Mouse (Mus musculus) midbrain, embryonic 14.5 days (tissue): Measurements from ENCODE around the gene Clcn3. TPM values are rescaled to one million over a fixed set of nuclear protein-coding genes. Genes with fewer than 3 reads are reported as not detected.
A peak's percentile ranks its signal among the peaks of the same experiment; 100 is the strongest.
"Not testable (repeated sequence)": the region's sequence is repeated elsewhere in the genome, so short reads cannot be mapped to it uniquely, and the experiment has no call there.

Source experiments
- ATAC-seq: fragments of 200-750 bp; cut with Nextera tagmentation; 2 replicates; pipeline ENCODE4 v1.8.0; 2017; ENCODE audit warnings: moderate number of reproducible peaks, moderate library complexity; ENCODE audit not compliant: low FRiP score, low TSS enrichment
- DNase-seq: peaks from one replicate; pipeline ENCODE4 v3.0.0-alpha.2; 2015
- H3K27ac ChIP-seq: fragments of 300-500 bp; sonication (generic); replicated peaks from 2 replicates; pipeline ENCODE4 v1.5.1; 2014; ENCODE audit warnings: mild to moderate bottlenecking, low read depth, low read length, moderate library complexity
- H3K27me3 ChIP-seq: fragments of 300-500 bp; sonication (generic); 2 replicates; pipeline ENCODE4 v1.6.1; 2014; ENCODE audit warnings: low read length, control low read depth, mixed read lengths; ENCODE audit not compliant: control insufficient read depth, insufficient read depth
- H3K36me3 ChIP-seq: fragments of 300-500 bp; sonication (generic); 2 replicates; pipeline ENCODE4 v1.6.1; 2014; ENCODE audit warnings: low read length, control low read depth; ENCODE audit not compliant: control insufficient read depth, insufficient read depth
- H3K4me1 ChIP-seq: fragments of 300-500 bp; sonication (generic); 2 replicates; pipeline ENCODE4 v1.6.1; 2014; ENCODE audit warnings: mild to moderate bottlenecking, antibody characterized with exemption, low read length, control low read depth; ENCODE audit not compliant: control insufficient read depth, insufficient read depth
- H3K4me2 ChIP-seq: fragments of 300-500 bp; sonication (generic); 2 replicates; pipeline ENCODE4 v1.6.1; 2014; ENCODE audit warnings: mild to moderate bottlenecking, low read length, moderate library complexity
- H3K4me3 ChIP-seq: fragments of 300-500 bp; sonication (generic); replicated peaks from 2 replicates; pipeline ENCODE4 v1.5.1; 2014; ENCODE audit warnings: low read depth, low read length
- H3K9ac ChIP-seq: fragments of 300-500 bp; sonication (generic); replicated peaks from 2 replicates; pipeline ENCODE4 v1.6.1; 2014; ENCODE audit warnings: mild to moderate bottlenecking, low read length, moderate library complexity
- H3K9me3 ChIP-seq: fragments of 300-500 bp; sonication (generic); 2 replicates; pipeline ENCODE4 v1.6.1; 2016; ENCODE audit warnings: low read length, control low read depth, mixed read lengths; ENCODE audit not compliant: control insufficient read depth
- WGBS: fragments of 180-500 bp; shearing (Covaris S2); extraction: QIAGEN DNeasy Blood & Tissue Kit; methylation state at CpG from one replicate; pipeline ENCODE4 v1.1.7; 2014; 5-methylcytosine and 5-hydroxymethylcytosine counted together
- polyA plus RNA-seq: library from polyadenylated mRNA; unstranded; fragments of >200 nt; fragmentation: Nextera tagmentation; extraction: Ambion mirVana; gene quantifications from 2 replicates; pipeline ENCODE4 v1.2.1, GENCODE M21; 2014

Clcn3 gene
- polyA plus RNA-seq, result 60.4 and 71.2 TPM in 2 replicates

GRCm38 (mm10) chr8:60982701-60983687, at the start of gene Clcn3:
Clcn3 (minus strand) TSS chr8:60983300.
- Histone ChIP-seq H3K36me3 (no peaks in the 10 kb centered on the region), H3K27me3 (no peaks in the 10 kb centered on the region), H3K9me3 (no peaks in the 10 kb centered on the region), H3K4me3 (peak within 1 kb of the TSS; percentile 79), H3K9ac (peak within 1 kb of the TSS; percentile 80), H3K27ac (peak within 1 kb of the TSS; percentile 86), H3K4me1 (peaks cover 16% of the 10 kb centered on the region; the same call in 1 of the 2 replicates), H3K4me2 (peak within 1 kb of the TSS; percentile 96)
- peak; percentile 99 for ATAC-seq
- WGBS, result under 1% methylated on average over 101 of the region's 101 CpGs
- peak; percentile 99 for DNase-seq

- WGBS, result 92% methylated on average over 3 of the region's 3 CpGs
- peaks cover 9% of the 10 kb centered on the region for H3K4me1 ChIP-seq
- no peak overlapping the region for H3K27ac ChIP-seq
- ATAC-seq, result no peak
- H3K4me3 ChIP-seq, result no peak overlapping the region
- no peak overlapping the region for H3K9ac ChIP-seq
- H3K27me3 ChIP-seq, result no peaks in the 10 kb centered on the region
- H3K4me2 ChIP-seq, result no peak overlapping the region
- DNase-seq, result no peak
- peaks cover 9% of the 10 kb centered on the region for H3K9me3 ChIP-seq
- H3K36me3 ChIP-seq, result no peaks in the 10 kb centered on the region
Observed at GRCm38 (mm10) chr8:60996468-60996867, 13.4 kb upstream of the Clcn3 start.

- whole genome bisulfite sequencing, result 8% methylated on average over 12 of the region's 12 CpGs
- Histone ChIP-seq H3K4me2 (peak overlapping the region; percentile 77), H3K36me3 (no peaks in the 10 kb centered on the region), H3K4me3 (peak overlapping the region; percentile 86), H3K9me3 (peaks cover 8% of the 10 kb centered on the region), H3K9ac (peak overlapping the region; percentile 77), H3K27ac (peak overlapping the region; percentile 89), H3K4me1 (peaks cover 9% of the 10 kb centered on the region), H3K27me3 (no peaks in the 10 kb centered on the region)
- DNase-seq (no peak), ATAC-seq (no peak; the same call in 1 of the 2 replicates)
Observed at GRCm38 (mm10) chr8:60993639-60993986, 10.5 kb upstream of the Clcn3 start.

- WGBS, result under 1% methylated on average over 57 of the region's 57 CpGs
- Histone ChIP-seq H3K27ac (peak within 1 kb of the TSS; percentile 89), H3K9ac (peak within 1 kb of the TSS; percentile 77), H3K36me3 (no peaks in the 10 kb centered on the region), H3K4me3 (peak within 1 kb of the TSS; percentile 86), H3K9me3 (peaks cover 2% of the 10 kb centered on the region; the same call in 1 of the 2 replicates), H3K27me3 (no peaks in the 10 kb centered on the region), H3K4me2 (peak within 1 kb of the TSS; percentile 77), H3K4me1 (peaks cover 9% of the 10 kb centered on the region)
- ATAC-seq, result peak; percentile 97
- DNase-seq, result peak; percentile 99
Observed at GRCm38 (mm10) chr8:60992910-60993638, 10.0 kb upstream of the Clcn3 start, which contains the start of gene Nek1. Nek1 (plus strand) TSS chr8:60993195.

- Histone ChIP-seq H3K4me1 (peaks cover 9% of the 10 kb centered on the region), H3K9ac (peak overlapping the region; percentile 77; the same call in 1 of the 2 replicates), H3K27ac (peak overlapping the region; percentile 89), H3K36me3 (no peaks in the 10 kb centered on the region), H3K4me2 (peak overlapping the region; percentile 63), H3K4me3 (peak overlapping the region; percentile 86), H3K9me3 (no peaks in the 10 kb centered on the region), H3K27me3 (no peaks in the 10 kb centered on the region)
- WGBS, result 1% methylated on average over 16 of the region's 16 CpGs
- ATAC-seq, result no peak; the same call in 1 of the 2 replicates
- no peak for DNase-seq
Observed at GRCm38 (mm10) chr8:60992561-60992909, 9.4 kb upstream of the Clcn3 start.

- H3K36me3 ChIP-seq, H3K9me3 ChIP-seq, DNase-seq, H3K27ac ChIP-seq, H3K27me3 ChIP-seq, H3K4me3 ChIP-seq, ATAC-seq: not testable (repeated sequence)
- Histone ChIP-seq H3K4me2 (peak overlapping the region; percentile 96), H3K9ac (peak overlapping the region; percentile 80; the same call in 1 of the 2 replicates), H3K4me1 (peaks cover 16% of the 10 kb centered on the region; the same call in 1 of the 2 replicates)
- WGBS, result 91% methylated on average over 17 of the region's 17 CpGs
Observed at GRCm38 (mm10) chr8:60984260-60985010, 1.3 kb upstream of the Clcn3 start.

GRCm38 (mm10) chr8:60983688-60984079, 584 bp upstream of the Clcn3 start:
- Histone ChIP-seq H3K9me3 (no peaks in the 10 kb centered on the region), H3K36me3 (no peaks in the 10 kb centered on the region), H3K27me3 (no peaks in the 10 kb centered on the region), H3K27ac (peak overlapping the region; percentile 86), H3K9ac (peak overlapping the region; percentile 80), H3K4me1 (peaks cover 16% of the 10 kb centered on the region; the same call in 1 of the 2 replicates), H3K4me3 (peak overlapping the region; percentile 79), H3K4me2 (peak overlapping the region; percentile 96)
- 8% methylated on average over 9 of the region's 9 CpGs for WGBS
- peak; percentile 78 for DNase-seq
- peak; percentile 72 for ATAC-seq

GRCm38 (mm10) chr8:60981388-60981787, 1.7 kb downstream of the Clcn3 start:
- Histone ChIP-seq H3K27me3 (no peaks in the 10 kb centered on the region), H3K4me3 (no peak overlapping the region), H3K4me1 (peaks cover 16% of the 10 kb centered on the region; the same call in 1 of the 2 replicates), H3K9me3 (no peaks in the 10 kb centered on the region), H3K4me2 (no peak overlapping the region), H3K9ac (no peak overlapping the region), H3K27ac (no peak overlapping the region), H3K36me3 (no peaks in the 10 kb centered on the region)
- WGBS, result 60% methylated on average over 1 of the region's 1 CpGs
- no peak for DNase-seq
- ATAC-seq, result no peak
